Mouse (Mus musculus) heart, postnatal 0 days (tissue): ENCODE measurements around the gene Cdadc1.

Source experiments
- CTCF ChIP-seq: IDR thresholded peaks from 2 replicates; pipeline ENCODE4 v1.5.1; 2016; ENCODE audit warnings: antibody characterized with exemption, control low read depth, low read depth
- EP300 ChIP-seq: IDR thresholded peaks from 2 replicates; pipeline ENCODE4 v1.6.1; 2016; ENCODE audit warnings: antibody characterized with exemption, low read depth

- TF ChIP-seq CTCF: no peak
- no peak for TF ChIP-seq EP300
These were observed 83.8 kb downstream of the Cdadc1 start for GRCm38 (mm10) chr14:59513922-59514444.
